Mouse (Mus musculus) olfactory bulb, adult 2 months (tissue): ENCODE measurements at regions not wholly inside any gene's neighbourhood (a gene's known extent, or its start where the extent isn't known, plus 50 kb on each side); places are given as distances from the start of the nearest gene placed in this dataset.

Experiments
- CTCF ChIP-seq: fragments of 200-500 bp; IDR thresholded peaks from 2 replicates; pipeline ENCODE4 v1.5.1; 2012; ENCODE audit warnings: low read depth, mild to moderate bottlenecking, low read length, moderate library complexity; ENCODE audit not compliant: insufficient read depth
- POLR2A ChIP-seq: fragments of 200-500 bp; IDR thresholded peaks from 2 replicates; pipeline ENCODE4 v1.6.1; 2012; ENCODE audit warnings: mild to moderate bottlenecking, low read depth, low read length, moderate library complexity; ENCODE audit not compliant: insufficient read depth

- TF ChIP-seq POLR2A = no peak
- TF ChIP-seq CTCF = no peak
These were observed 80.3 kb upstream of the Neo1 start for GRCm38 (mm10) chr9:59116561-59116960.
